Mouse (Mus musculus) ZHBTc4 (cell line): ENCODE measurements around the gene Higd1c.
"Not testable (repeated sequence)": the region's sequence is repeated elsewhere in the genome, so short reads cannot be mapped to it uniquely, and the experiment has no call there.

ENCODE experiments used
- DNase-seq: peaks from one replicate; pipeline ENCODE4 v3.0.0-alpha.2; 2011; ENCODE audit warnings: low read depth, low spot score

Higd1c gene

GRCm38 (mm10) chr15:100364242-100364641 lies at the start of gene Higd1c:
Gene Higd1c, plus strand, starts transcription at chr15:100364542.
- no peak for DNase-seq

GRCm38 (mm10) chr15:100318014-100318671 lies 46.2 kb upstream of the Higd1c start:
- not testable (repeated sequence) for DNase-seq

GRCm38 (mm10) chr15:100319884-100320283 lies 44.5 kb upstream of the Higd1c start:
- no peak for DNase-seq

GRCm38 (mm10) chr15:100320295-100320905 lies 43.9 kb upstream of the Higd1c start:
- no peak for DNase-seq

- peak; percentile 72 for DNase-seq
Measured at GRCm38 (mm10) chr15:100321134-100321533, 43.2 kb upstream of the Higd1c start.

GRCm38 (mm10) chr15:100324021-100324591 lies 40.2 kb upstream of the Higd1c start:
- DNase-seq = peak; percentile 80

GRCm38 (mm10) chr15:100325235-100325634 lies 39.1 kb upstream of the Higd1c start:
- DNase-seq = no peak

- DNase-seq = peak; percentile 66
Measured at GRCm38 (mm10) chr15:100328089-100328488, 36.3 kb upstream of the Higd1c start.

GRCm38 (mm10) chr15:100329336-100329735 lies 35.0 kb upstream of the Higd1c start:
- DNase-seq = not testable (repeated sequence)

- DNase-seq = no peak
Measured at GRCm38 (mm10) chr15:100330739-100331138, 33.6 kb upstream of the Higd1c start.

GRCm38 (mm10) chr15:100332077-100332961 lies 32.0 kb upstream of the Higd1c start:
- not testable (repeated sequence) for DNase-seq

GRCm38 (mm10) chr15:100334629-100335028 lies 29.7 kb upstream of the Higd1c start, which contains the start of gene Mettl7a3:
Gene Mettl7a3, plus strand, starts transcription at chr15:100334929.
- DNase-seq = no peak

GRCm38 (mm10) chr15:100337328-100337727 lies 27.0 kb upstream of the Higd1c start:
- not testable (repeated sequence) for DNase-seq

GRCm38 (mm10) chr15:100337847-100338246 lies 26.5 kb upstream of the Higd1c start:
- peak; percentile 79 for DNase-seq

GRCm38 (mm10) chr15:100341314-100341980 lies 22.9 kb upstream of the Higd1c start:
- DNase-seq = not testable (repeated sequence)

- DNase-seq = no peak
Measured at GRCm38 (mm10) chr15:100345484-100345883, 18.9 kb upstream of the Higd1c start.

- peak; percentile 73 for DNase-seq
Measured at GRCm38 (mm10) chr15:100346761-100347160, 17.6 kb upstream of the Higd1c start.

- DNase-seq = no peak
Measured at GRCm38 (mm10) chr15:100349496-100349895, 14.8 kb upstream of the Higd1c start.

- DNase-seq = no peak
Measured at GRCm38 (mm10) chr15:100351501-100352060, 12.8 kb upstream of the Higd1c start.

- DNase-seq = no peak
Measured at GRCm38 (mm10) chr15:100352711-100353250, 11.6 kb upstream of the Higd1c start, which contains the start of the genes Methig1 and Mettl7a2. Gene Methig1, plus strand, starts transcription at chr15:100353149. Gene Mettl7a2, plus strand, starts transcription at chr15:100353200.
